Mouse (Mus musculus) hindbrain, embryonic 16.5 days (tissue): Measurements from ENCODE around the gene Bud13. TPM values are rescaled to one million over a fixed set of nuclear protein-coding genes. Genes with fewer than 3 reads are reported as not detected.

ENCODE experiments used
- ATAC-seq: fragments of 200-750 bp; cut with Nextera tagmentation; 2 replicates; pipeline ENCODE4 v1.8.0; 2017; ENCODE audit warnings: moderate TSS enrichment, moderate library complexity
- H3K27ac ChIP-seq: fragments of 300-500 bp; sonication (generic); 2 replicates; pipeline ENCODE4 v1.5.1; 2014; ENCODE audit warnings: low read depth, mild to moderate bottlenecking, control low read depth, low read length, moderate library complexity
- H3K27me3 ChIP-seq: fragments of 300-500 bp; sonication (generic); replicated peaks from 2 replicates; pipeline ENCODE4 v1.6.1; 2014; ENCODE audit warnings: low read length; ENCODE audit not compliant: control insufficient read depth, insufficient read depth
- H3K36me3 ChIP-seq: fragments of 300-500 bp; sonication (generic); 2 replicates; pipeline ENCODE4 v1.6.1; 2014; ENCODE audit warnings: mild to moderate bottlenecking, low read length, moderate library complexity, mixed read lengths; ENCODE audit not compliant: control insufficient read depth, insufficient read depth
- H3K4me1 ChIP-seq: fragments of 300-500 bp; sonication (generic); 2 replicates; pipeline ENCODE4 v1.6.1; 2014; ENCODE audit warnings: low read depth, low read length; ENCODE audit not compliant: control insufficient read depth, insufficient read depth
- H3K4me2 ChIP-seq: fragments of 300-500 bp; sonication (generic); 2 replicates; pipeline ENCODE4 v1.6.1; 2014; ENCODE audit warnings: mild to moderate bottlenecking, low read length, control low read depth, moderate library complexity
- H3K4me3 ChIP-seq: fragments of 300-500 bp; sonication (generic); 2 replicates; pipeline ENCODE4 v1.5.1; 2014; ENCODE audit warnings: mild to moderate bottlenecking, low read length, control low read depth, moderate library complexity
- H3K9ac ChIP-seq: fragments of 300-500 bp; sonication (generic); 2 replicates; pipeline ENCODE4 v1.6.1; 2014; ENCODE audit warnings: low read depth, mild to moderate bottlenecking, control low read depth, low read length, moderate library complexity
- H3K9me3 ChIP-seq: fragments of 300-500 bp; sonication (generic); 2 replicates; pipeline ENCODE4 v1.6.1; 2014; ENCODE audit warnings: mild to moderate bottlenecking, low read length, moderate library complexity; ENCODE audit not compliant: control insufficient read depth
- whole genome bisulfite sequencing: fragments of 180-500 bp; shearing (Covaris S2); extraction: QIAGEN DNeasy Blood & Tissue Kit; methylation state at CpG from one replicate; pipeline ENCODE4 v1.1.7; 2014; 5-methylcytosine and 5-hydroxymethylcytosine counted together
- polyA plus RNA-seq: library from polyadenylated mRNA; unstranded; fragments of >200 nt; fragmentation: Nextera tagmentation; extraction: Ambion mirVana; gene quantifications from 2 replicates; pipeline ENCODE4 v1.2.1, GENCODE M21; 2015

Gene Bud13
- polyA plus RNA-seq: 15.1 and 17.1 TPM in 2 replicates

- Histone ChIP-seq H3K27me3 (no peaks in the 10 kb centered on the region), H3K4me2 (peak within 1 kb of the TSS; percentile 86), H3K4me1 (peaks cover 7% of the 10 kb centered on the region), H3K4me3 (peak within 1 kb of the TSS; percentile 93), H3K36me3 (peaks cover 31% of the 10 kb centered on the region), H3K27ac (peak within 1 kb of the TSS; percentile 82), H3K9ac (peak within 1 kb of the TSS; percentile 88), H3K9me3 (no peaks in the 10 kb centered on the region)
- ATAC-seq: peak; percentile 95
- WGBS: under 1% methylated on average over 55 of the region's 55 CpGs
Measured at GRCm38 (mm10) chr9:46282631-46283436, at the start of gene Bud13. Gene Bud13, plus strand, starts transcription at chr9:46283008.

- Histone ChIP-seq H3K4me2 (no peak overlapping the region), H3K9me3 (no peaks in the 10 kb centered on the region), H3K27me3 (no peaks in the 10 kb centered on the region), H3K4me3 (no peak overlapping the region), H3K4me1 (peaks cover 5% of the 10 kb centered on the region), H3K9ac (no peak overlapping the region), H3K36me3 (no peaks in the 10 kb centered on the region), H3K27ac (no peak overlapping the region)
- no peak for ATAC-seq
- WGBS: 89% methylated on average over 6 of the region's 6 CpGs
Measured at GRCm38 (mm10) chr9:46235196-46235595, 47.6 kb upstream of the Bud13 start.

- no peak within 1 kb of the TSS for H3K4me2 ChIP-seq
- no peaks in the 10 kb centered on the region for H3K36me3 ChIP-seq
- no peaks in the 10 kb centered on the region for H3K27me3 ChIP-seq
- no peak within 1 kb of the TSS for H3K27ac ChIP-seq
- H3K4me1 ChIP-seq: peaks cover 2% of the 10 kb centered on the region
- no peak within 1 kb of the TSS for H3K9ac ChIP-seq
- ATAC-seq: no peak
- no peak within 1 kb of the TSS for H3K4me3 ChIP-seq
- H3K9me3 ChIP-seq: no peaks in the 10 kb centered on the region
Measured at GRCm38 (mm10) chr9:46235596-46235648, 47.4 kb upstream of the Bud13 start, which contains the start of gene Apoc3. Gene Apoc3, minus strand, starts transcription at chr9:46235636.

DNA sequence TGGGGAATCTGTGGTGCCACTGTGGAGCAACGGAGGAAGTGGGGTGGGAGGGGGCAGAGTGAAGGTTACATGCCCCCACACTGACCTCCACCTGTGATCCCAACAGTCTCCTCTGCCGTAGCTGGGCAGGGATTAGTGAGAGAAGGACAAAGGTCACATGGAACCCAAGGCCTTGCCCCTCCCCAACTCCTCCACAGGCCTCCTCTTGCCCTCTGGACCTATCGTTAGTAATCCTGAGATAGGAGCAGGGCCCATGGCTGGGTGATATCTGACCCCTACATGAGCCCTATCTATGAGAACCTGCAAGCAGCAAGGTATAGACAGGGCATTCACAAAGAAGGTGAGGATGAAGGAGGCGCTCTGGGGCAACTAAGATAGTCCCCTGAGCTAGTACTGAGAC is 47.2 kb upstream of the Bud13 start:
- Histone ChIP-seq H3K9me3 (no peaks in the 10 kb centered on the region), H3K4me2 (no peak overlapping the region), H3K4me3 (no peak overlapping the region), H3K27me3 (no peaks in the 10 kb centered on the region), H3K36me3 (no peaks in the 10 kb centered on the region), H3K27ac (no peak overlapping the region), H3K4me1 (peaks cover under 1% of the 10 kb centered on the region), H3K9ac (no peak overlapping the region)
- no peak for ATAC-seq
- WGBS: 73% methylated on average over 4 of the region's 4 CpGs

DNA sequence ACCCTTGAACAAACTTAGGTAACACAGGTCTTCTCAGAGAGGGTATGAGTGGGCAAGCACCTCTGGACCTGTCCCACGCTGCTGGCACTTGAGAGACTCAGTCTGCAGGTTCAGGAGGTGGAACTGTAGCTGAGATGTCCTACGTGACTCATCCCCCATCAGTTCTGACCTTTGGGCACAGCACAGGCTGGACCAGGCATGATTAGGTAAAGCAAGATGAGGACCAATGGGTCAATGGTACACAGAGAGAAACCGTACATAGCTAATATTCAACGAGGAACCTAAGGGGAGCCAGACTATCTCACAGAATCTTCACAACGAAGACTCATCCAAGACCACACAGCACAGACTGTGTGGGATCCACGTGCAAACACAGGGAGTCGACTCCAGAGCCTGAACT is 44.0 kb upstream of the Bud13 start:
- H3K4me1 ChIP-seq: no peaks in the 10 kb centered on the region
- H3K27me3 ChIP-seq: no peaks in the 10 kb centered on the region
- H3K4me2 ChIP-seq: no peak overlapping the region
- no peak overlapping the region for H3K27ac ChIP-seq
- no peak overlapping the region for H3K9ac ChIP-seq
- H3K9me3 ChIP-seq: no peaks in the 10 kb centered on the region
- WGBS: 93% methylated on average over 7 of the region's 7 CpGs
- no peak overlapping the region for H3K4me3 ChIP-seq
- ATAC-seq: no peak
- H3K36me3 ChIP-seq: no peaks in the 10 kb centered on the region

GRCm38 (mm10) chr9:46240526-46241153 is 42.2 kb upstream of the Bud13 start, which contains the start of gene Apoa4:
Gene Apoa4, plus strand, starts transcription at chr9:46240696.
- Histone ChIP-seq H3K27me3 (no peaks in the 10 kb centered on the region), H3K27ac (no peak within 1 kb of the TSS), H3K36me3 (no peaks in the 10 kb centered on the region), H3K4me2 (no peak within 1 kb of the TSS), H3K9me3 (no peaks in the 10 kb centered on the region), H3K4me1 (no peaks in the 10 kb centered on the region), H3K9ac (no peak within 1 kb of the TSS), H3K4me3 (no peak within 1 kb of the TSS)
- WGBS: 68% methylated on average over 7 of the region's 7 CpGs
- no peak for ATAC-seq

DNA sequence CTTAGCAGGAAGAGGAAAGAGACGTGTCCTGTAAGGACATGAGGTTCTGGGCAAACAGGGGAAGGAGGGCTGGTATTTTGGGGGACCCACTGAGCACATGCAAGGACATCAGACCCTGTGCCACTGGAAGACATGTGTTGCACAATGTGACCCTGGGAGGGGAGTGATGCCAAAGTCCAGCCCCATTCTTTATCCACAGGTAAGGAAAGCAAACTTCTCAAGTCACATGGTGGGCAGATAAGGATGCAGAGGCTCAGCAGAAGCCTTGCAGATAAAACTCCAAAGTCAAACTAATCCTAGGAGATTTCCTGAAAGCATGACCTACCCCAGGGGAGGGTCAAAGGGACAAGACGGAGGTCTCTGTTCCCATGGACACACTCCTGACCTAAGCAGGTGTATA is 41.0 kb upstream of the Bud13 start:
- 84% methylated on average over 2 of the region's 2 CpGs for WGBS

GRCm38 (mm10) chr9:46243122-46243521 is 39.7 kb upstream of the Bud13 start:
- WGBS: 58% methylated on average over 4 of the region's 4 CpGs
- no peak overlapping the region for H3K27ac ChIP-seq

More for the DNA sequence above, 41.0 kb upstream of the Bud13 start:
- Histone ChIP-seq H3K9ac (no peak overlapping the region), H3K4me2 (no peak overlapping the region), H3K4me3 (no peak overlapping the region), H3K9me3 (no peaks in the 10 kb centered on the region), H3K4me1 (no peaks in the 10 kb centered on the region), H3K27me3 (no peaks in the 10 kb centered on the region), H3K36me3 (no peaks in the 10 kb centered on the region), H3K27ac (no peak overlapping the region)
- no peak for ATAC-seq

DNA sequence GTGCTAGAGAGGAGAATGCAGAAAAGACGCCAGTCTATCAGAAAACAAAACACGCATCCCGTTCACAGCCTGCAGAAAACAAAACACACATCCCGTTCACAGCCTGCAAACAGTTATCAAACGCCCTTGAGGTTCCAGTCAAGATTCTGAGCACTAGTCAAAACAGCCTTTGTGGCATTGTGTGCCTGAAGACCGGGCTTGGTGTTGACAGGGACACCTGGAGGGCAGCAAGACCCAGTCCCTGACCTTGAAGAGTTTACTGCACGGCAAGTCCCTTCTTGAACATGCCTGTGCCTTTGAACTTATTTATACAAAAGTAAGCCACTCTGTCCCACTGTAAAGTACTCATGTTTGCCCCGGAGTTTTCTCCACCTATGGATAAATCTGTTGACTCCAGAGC is 39.2 kb upstream of the Bud13 start:
- Histone ChIP-seq H3K4me3 (no peak overlapping the region), H3K4me2 (no peak overlapping the region), H3K27me3 (no peaks in the 10 kb centered on the region), H3K36me3 (no peaks in the 10 kb centered on the region), H3K27ac (no peak overlapping the region), H3K9me3 (no peaks in the 10 kb centered on the region), H3K4me1 (no peaks in the 10 kb centered on the region), H3K9ac (no peak overlapping the region)
- ATAC-seq: no peak
- WGBS: 60% methylated on average over 8 of the region's 8 CpGs

More at GRCm38 (mm10) chr9:46243122-46243521, 39.7 kb upstream of the Bud13 start:
- no peak overlapping the region for H3K4me2 ChIP-seq
- H3K27me3 ChIP-seq: no peaks in the 10 kb centered on the region
- H3K9me3 ChIP-seq: no peaks in the 10 kb centered on the region
- H3K9ac ChIP-seq: no peak overlapping the region
- no peak for ATAC-seq
- H3K4me3 ChIP-seq: no peak overlapping the region
- no peaks in the 10 kb centered on the region for H3K36me3 ChIP-seq
- no peaks in the 10 kb centered on the region for H3K4me1 ChIP-seq
